Mouse (Mus musculus) hindbrain, embryonic 11.5 days (tissue): ENCODE measurements around the gene Spast. TPM values are rescaled to one million over a fixed set of nuclear protein-coding genes. Genes with fewer than 3 reads are reported as not detected.

Experiments
- ATAC-seq: fragments of 200-750 bp; cut with Nextera tagmentation; 2 replicates; pipeline ENCODE4 v1.8.0; 2017; ENCODE audit warnings: mild to moderate bottlenecking, moderate TSS enrichment, moderate library complexity; ENCODE audit not compliant: low FRiP score
- DNase-seq: peaks from one replicate; pipeline ENCODE4 v3.0.0-alpha.2; 2015; ENCODE audit warnings: low spot score
- H3K27ac ChIP-seq: fragments of 300-500 bp; sonication (generic); 2 replicates; pipeline ENCODE4 v1.5.1; 2014; ENCODE audit warnings: mild to moderate bottlenecking, low read depth, low read length
- H3K27me3 ChIP-seq: fragments of 300-500 bp; sonication (generic); 2 replicates; pipeline ENCODE4 v1.6.1; 2014; ENCODE audit warnings: mild to moderate bottlenecking, low read length, moderate library complexity, mixed read lengths; ENCODE audit not compliant: control insufficient read depth, insufficient read depth
- H3K36me3 ChIP-seq: fragments of 300-500 bp; sonication (generic); 2 replicates; pipeline ENCODE4 v1.6.1; 2014; ENCODE audit warnings: mild to moderate bottlenecking, low read length, moderate library complexity, mixed read lengths; ENCODE audit not compliant: control insufficient read depth, insufficient read depth
- H3K4me1 ChIP-seq: fragments of 300-500 bp; sonication (generic); replicated peaks from 2 replicates; pipeline ENCODE4 v1.6.1; 2014; ENCODE audit warnings: low read length, mixed read lengths; ENCODE audit not compliant: control insufficient read depth, insufficient read depth
- H3K4me2 ChIP-seq: fragments of 300-500 bp; sonication (generic); replicated peaks from 2 replicates; pipeline ENCODE4 v1.6.1; 2014; ENCODE audit warnings: mild to moderate bottlenecking, low read depth, low read length
- H3K4me3 ChIP-seq: fragments of 300-500 bp; sonication (generic); 2 replicates; pipeline ENCODE4 v1.5.1; 2014; ENCODE audit warnings: low read depth, low read length
- H3K9ac ChIP-seq: fragments of 300-500 bp; sonication (generic); 2 replicates; pipeline ENCODE4 v1.6.1; 2014; ENCODE audit warnings: low read depth, low read length
- H3K9me3 ChIP-seq: fragments of 300-500 bp; sonication (generic); 2 replicates; pipeline ENCODE4 v1.6.1; 2016; ENCODE audit warnings: low read length; ENCODE audit not compliant: control insufficient read depth
- WGBS: fragments of 180-500 bp; shearing (Covaris S2); extraction: QIAGEN DNeasy Blood & Tissue Kit; methylation state at CpG from one replicate; pipeline ENCODE4 v1.1.7; 2014; 5-methylcytosine and 5-hydroxymethylcytosine counted together
- polyA plus RNA-seq: library from polyadenylated mRNA; unstranded; fragments of >200 nt; fragmentation: Nextera tagmentation; extraction: Ambion mirVana; gene quantifications from 2 replicates; pipeline ENCODE4 v1.2.1, GENCODE M21; 2014

Spast gene
- polyA plus RNA-seq, 1 experiment from 2014 or later: 44.5 TPM

- DNase-seq: no peak
- H3K4me1 ChIP-seq: no peaks in the 10 kb centered on the region
- H3K27me3 ChIP-seq: no peaks in the 10 kb centered on the region
- peaks cover 3% of the 10 kb centered on the region; the same call in 1 of the 2 replicates for H3K36me3 ChIP-seq
- no peak overlapping the region for H3K4me2 ChIP-seq
- no peaks in the 10 kb centered on the region for H3K9me3 ChIP-seq
- WGBS: 94% methylated on average over 1 of the region's 1 CpGs
- H3K4me3 ChIP-seq: no peak overlapping the region
- H3K9ac ChIP-seq: no peak overlapping the region
- ATAC-seq: no peak
- no peak overlapping the region for H3K27ac ChIP-seq
Measured at GRCm38 (mm10) chr17:74363592-74363991, 24.8 kb downstream of the Spast start.

- DNase-seq (no peak), ATAC-seq (no peak)
- Histone ChIP-seq H3K4me3 (no peak overlapping the region), H3K27me3 (no peaks in the 10 kb centered on the region), H3K9me3 (no peaks in the 10 kb centered on the region), H3K4me2 (no peak overlapping the region), H3K36me3 (peaks cover 10% of the 10 kb centered on the region; the same call in 1 of the 2 replicates), H3K4me1 (no peaks in the 10 kb centered on the region), H3K9ac (no peak overlapping the region), H3K27ac (no peak overlapping the region)
- WGBS: 91% methylated on average over 1 of the region's 1 CpGs
Measured at GRCm38 (mm10) chr17:74376916-74377315, 38.1 kb downstream of the Spast start.

- ATAC-seq (no peak), DNase-seq (no peak)
- Histone ChIP-seq H3K27ac (no peak overlapping the region), H3K9ac (no peak overlapping the region), H3K4me1 (no peaks in the 10 kb centered on the region), H3K36me3 (peaks cover 9% of the 10 kb centered on the region; the same call in 1 of the 2 replicates), H3K9me3 (no peaks in the 10 kb centered on the region), H3K4me3 (no peak overlapping the region), H3K27me3 (no peaks in the 10 kb centered on the region), H3K4me2 (no peak overlapping the region)
Measured at GRCm38 (mm10) chr17:74386657-74387056, 47.9 kb downstream of the Spast start.

- WGBS: 82% methylated on average over 3 of the region's 3 CpGs
Measured at GRCm38 (mm10) chr17:74389847-74390246, 51.1 kb downstream of the Spast start.

GRCm38 (mm10) chr17:74394381-74394780 is 55.6 kb downstream of the Spast start:
- DNase-seq: no peak
- Histone ChIP-seq H3K9me3 (no peaks in the 10 kb centered on the region), H3K4me3 (no peak overlapping the region), H3K4me1 (no peaks in the 10 kb centered on the region; the same call in 1 of the 2 replicates), H3K27me3 (no peaks in the 10 kb centered on the region), H3K27ac (no peak overlapping the region), H3K36me3 (no peaks in the 10 kb centered on the region), H3K4me2 (no peak overlapping the region), H3K9ac (no peak overlapping the region)
- WGBS: 84% methylated on average over 2 of the region's 2 CpGs
- ATAC-seq: no peak; the same call in 1 of the 2 replicates

More at GRCm38 (mm10) chr17:74389847-74390246, 51.1 kb downstream of the Spast start:
- DNase-seq (no peak), ATAC-seq (no peak)
- no peaks in the 10 kb centered on the region for H3K27me3 ChIP-seq
- H3K36me3 ChIP-seq: no peaks in the 10 kb centered on the region
- H3K4me3 ChIP-seq: no peak overlapping the region
- H3K4me2 ChIP-seq: no peak overlapping the region
- H3K27ac ChIP-seq: no peak overlapping the region
- H3K9ac ChIP-seq: no peak overlapping the region
- H3K4me1 ChIP-seq: no peaks in the 10 kb centered on the region
- no peaks in the 10 kb centered on the region for H3K9me3 ChIP-seq

- 31% methylated on average over 16 of the region's 16 CpGs for WGBS
- no peaks in the 10 kb centered on the region; the same call in 1 of the 2 replicates for H3K4me1 ChIP-seq
- H3K9me3 ChIP-seq: no peaks in the 10 kb centered on the region
- peak overlapping the region; percentile 82; the same call in 1 of the 2 replicates for H3K9ac ChIP-seq
- ATAC-seq (peak; percentile 47), DNase-seq (no peak)
- H3K27me3 ChIP-seq: no peaks in the 10 kb centered on the region
- H3K27ac ChIP-seq: no peak overlapping the region
- H3K4me2 ChIP-seq: peak overlapping the region; percentile 62
- H3K36me3 ChIP-seq: no peaks in the 10 kb centered on the region
- peak overlapping the region; percentile 71 for H3K4me3 ChIP-seq
Measured at GRCm38 (mm10) chr17:74394855-74395254, 56.1 kb downstream of the Spast start.

- peak within 1 kb of the TSS; percentile 82 for H3K9ac ChIP-seq
- ATAC-seq: peak; percentile 99
- no peaks in the 10 kb centered on the region for H3K36me3 ChIP-seq
- H3K4me3 ChIP-seq: peak within 1 kb of the TSS; percentile 71
- no peaks in the 10 kb centered on the region; the same call in 1 of the 2 replicates for H3K4me1 ChIP-seq
- H3K9me3 ChIP-seq: no peaks in the 10 kb centered on the region
- no peaks in the 10 kb centered on the region for H3K27me3 ChIP-seq
- peak; percentile 97 for DNase-seq
- H3K4me2 ChIP-seq: peak within 1 kb of the TSS; percentile 62
- WGBS: under 1% methylated on average over 41 of the region's 41 CpGs
- peak within 1 kb of the TSS; percentile 74 for H3K27ac ChIP-seq
Measured at GRCm38 (mm10) chr17:74395383-74396065, 56.7 kb downstream of the Spast start, which contains the start of gene Slc30a6. Gene Slc30a6, plus strand, starts transcription at chr17:74395608.

- DNase-seq: no peak
- H3K36me3 ChIP-seq: no peaks in the 10 kb centered on the region
- H3K4me3 ChIP-seq: no peak overlapping the region
- H3K27ac ChIP-seq: no peak overlapping the region
- no peak for ATAC-seq
- H3K9me3 ChIP-seq: no peaks in the 10 kb centered on the region
- no peak overlapping the region for H3K4me2 ChIP-seq
- H3K9ac ChIP-seq: 0 out of 2 replicates have a peak overlapping the region, but pooled peaks have one; percentile 7
- WGBS: 87% methylated on average over 4 of the region's 4 CpGs
- no peaks in the 10 kb centered on the region; the same call in 1 of the 2 replicates for H3K4me1 ChIP-seq
- no peaks in the 10 kb centered on the region for H3K27me3 ChIP-seq
Measured at GRCm38 (mm10) chr17:74396766-74397165, 58.0 kb downstream of the Spast start.

GRCm38 (mm10) chr17:74397173-74397572 is 58.4 kb downstream of the Spast start:
- Histone ChIP-seq H3K9me3 (no peaks in the 10 kb centered on the region), H3K4me2 (no peak overlapping the region), H3K27me3 (no peaks in the 10 kb centered on the region), H3K27ac (no peak overlapping the region), H3K4me1 (no peaks in the 10 kb centered on the region; the same call in 1 of the 2 replicates), H3K36me3 (no peaks in the 10 kb centered on the region), H3K4me3 (no peak overlapping the region), H3K9ac (no peak overlapping the region)
- 88% methylated on average over 2 of the region's 2 CpGs for WGBS
- DNase-seq: no peak
- ATAC-seq: no peak
